Mouse (Mus musculus) lung, postnatal 0 days (tissue): ENCODE measurements at regions not wholly inside any gene's neighbourhood (a gene's known extent, or its start where the extent isn't known, plus 50 kb on each side); places are given as distances from the start of the nearest gene placed in this dataset.

ENCODE experiments used
- ATAC-seq: fragments of 200-750 bp; cut with Nextera tagmentation; 2 replicates; pipeline ENCODE4 v1.8.0; 2017; ENCODE audit warnings: moderate library complexity
- DNase-seq: peaks from one replicate; pipeline ENCODE4 v3.0.0-alpha.2; 2016; ENCODE audit warnings: low spot score
- H3K27ac ChIP-seq: fragments of 300-500 bp; sonication (generic); 2 replicates; pipeline ENCODE4 v1.5.1; 2014; ENCODE audit warnings: antibody characterized with exemption, mild to moderate bottlenecking, low read length, mixed read lengths
- H3K27me3 ChIP-seq: fragments of 300-500 bp; sonication (generic); replicated peaks from 2 replicates; pipeline ENCODE4 v1.6.1; 2014; ENCODE audit warnings: low read length, mixed read lengths; ENCODE audit not compliant: insufficient read depth
- H3K36me3 ChIP-seq: fragments of 300-500 bp; sonication (generic); 2 replicates; pipeline ENCODE4 v1.6.1; 2014; ENCODE audit warnings: low read length, mixed read lengths; ENCODE audit not compliant: insufficient read depth
- H3K4me1 ChIP-seq: fragments of 300-500 bp; sonication (generic); 2 replicates; pipeline ENCODE4 v1.6.1; 2014; ENCODE audit warnings: antibody characterized with exemption, low read depth, low read length, mixed read lengths; ENCODE audit not compliant: insufficient read depth
- H3K4me2 ChIP-seq: fragments of 300-500 bp; sonication (generic); replicated peaks from 2 replicates; pipeline ENCODE4 v1.6.1; 2014; ENCODE audit warnings: low read depth, mild to moderate bottlenecking, low read length, moderate library complexity, mixed read lengths
- H3K4me3 ChIP-seq: fragments of 300-500 bp; sonication (generic); 2 replicates; pipeline ENCODE4 v1.5.1; 2014; ENCODE audit warnings: low read depth, low read length
- H3K9ac ChIP-seq: fragments of 300-500 bp; sonication (generic); replicated peaks from 2 replicates; pipeline ENCODE4 v1.6.1; 2014; ENCODE audit warnings: low read depth, mild to moderate bottlenecking
- H3K9me3 ChIP-seq: fragments of 300-500 bp; sonication (generic); 2 replicates; pipeline ENCODE4 v1.6.1; 2016; ENCODE audit warnings: low read length, mixed read lengths
- CTCF ChIP-seq: IDR thresholded peaks from 2 replicates; pipeline ENCODE4 v1.5.1; 2016; ENCODE audit warnings: antibody characterized with exemption, mild to moderate bottlenecking
- EP300 ChIP-seq: IDR thresholded peaks from 2 replicates; pipeline ENCODE4 v1.6.1; 2016; ENCODE audit warnings: antibody characterized with exemption, mild to moderate bottlenecking, control low read depth
- WGBS: fragments of 180-500 bp; shearing (Covaris S2); extraction: QIAGEN DNeasy Blood & Tissue Kit; methylation state at CpG from one replicate; pipeline ENCODE4 v1.1.7; 2014; 5-methylcytosine and 5-hydroxymethylcytosine counted together

- Histone ChIP-seq H3K4me3 (no peak overlapping the region), H3K27me3 (no peaks in the 10 kb centered on the region), H3K36me3 (no peaks in the 10 kb centered on the region), H3K4me1 (no peaks in the 10 kb centered on the region), H3K9ac (no peak overlapping the region), H3K4me2 (no peak overlapping the region), H3K9me3 (no peaks in the 10 kb centered on the region), H3K27ac (no peak overlapping the region)
- 6% methylated on average over 15 of the region's 15 CpGs for WGBS
- ATAC-seq (no peak), DNase-seq (peak; percentile 43)
- peak; percentile 63 for TF ChIP-seq CTCF
- TF ChIP-seq EP300: no peak
These were observed 794.3 kb upstream of the Api5 start for GRCm38 (mm10) chr2:95232135-95232772.

DNA sequence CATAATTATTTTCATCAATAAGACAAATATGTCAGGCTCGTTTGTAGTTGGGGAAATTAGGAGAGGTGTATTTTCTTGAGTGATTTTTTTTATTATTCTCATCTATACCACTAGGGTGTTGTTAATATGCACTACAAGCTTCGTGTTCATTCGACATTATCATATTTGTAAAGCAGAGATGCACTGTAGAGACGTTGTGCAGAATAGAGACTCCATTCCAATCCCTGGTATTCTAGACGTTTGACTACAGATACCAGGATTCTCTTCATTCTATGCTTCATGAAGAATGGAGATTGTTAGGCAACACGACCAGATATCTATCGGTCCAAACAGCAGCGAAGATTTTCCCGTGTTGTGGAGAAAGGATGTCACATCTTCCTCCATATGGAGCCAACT is 793.8 kb upstream of the Api5 start:
- H3K9ac ChIP-seq: no peak overlapping the region
- H3K4me2 ChIP-seq: no peak overlapping the region
- H3K9me3 ChIP-seq: no peaks in the 10 kb centered on the region
- DNase-seq: no peak
- no peak overlapping the region for H3K4me3 ChIP-seq
- TF ChIP-seq EP300: no peak
- TF ChIP-seq CTCF: no peak
- WGBS: 24% methylated on average over 9 of the region's 9 CpGs
- H3K27me3 ChIP-seq: no peaks in the 10 kb centered on the region
- ATAC-seq: no peak
- H3K27ac ChIP-seq: no peak overlapping the region
- H3K4me1 ChIP-seq: no peaks in the 10 kb centered on the region
- no peaks in the 10 kb centered on the region for H3K36me3 ChIP-seq

DNA sequence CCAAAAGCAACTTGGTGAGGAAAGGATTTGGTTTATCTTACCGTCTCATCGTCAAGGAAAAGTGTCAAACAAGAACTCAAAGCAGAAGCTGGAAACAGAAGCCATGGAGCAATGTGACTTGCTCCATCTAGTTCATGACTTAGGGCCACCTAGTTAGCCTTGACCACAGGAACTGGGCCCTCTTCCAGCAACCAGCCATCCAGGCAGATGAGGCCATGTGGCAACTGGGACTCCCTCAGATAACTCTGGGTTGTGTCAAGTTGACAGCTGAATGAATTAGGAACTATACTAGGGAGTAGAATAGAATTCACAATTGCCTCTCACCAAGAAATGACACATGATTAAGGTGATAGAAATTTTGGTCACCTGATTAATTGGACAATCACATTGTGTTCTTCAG is 791.5 kb upstream of the Api5 start:
- no peak for TF ChIP-seq EP300
- TF ChIP-seq CTCF: no peak
- H3K27ac ChIP-seq: no peak overlapping the region
- H3K27me3 ChIP-seq: no peaks in the 10 kb centered on the region
- no peak overlapping the region for H3K4me3 ChIP-seq
- WGBS: 49% methylated on average over 2 of the region's 2 CpGs
- H3K9me3 ChIP-seq: no peaks in the 10 kb centered on the region
- H3K4me2 ChIP-seq: no peak overlapping the region
- H3K4me1 ChIP-seq: no peaks in the 10 kb centered on the region
- DNase-seq (no peak), ATAC-seq (no peak)
- no peak overlapping the region for H3K9ac ChIP-seq
- H3K36me3 ChIP-seq: no peaks in the 10 kb centered on the region

GRCm38 (mm10) chr2:95210216-95210941 is 772.4 kb upstream of the Api5 start:
- WGBS: 37% methylated on average over 4 of the region's 4 CpGs
- no peak for DNase-seq
- ATAC-seq: no peak

More at GRCm38 (mm10) chr2:95210216-95210941, 772.4 kb upstream of the Api5 start:
- Histone ChIP-seq H3K4me3 (no peak overlapping the region), H3K27ac (no peak overlapping the region), H3K36me3 (no peaks in the 10 kb centered on the region), H3K4me1 (no peaks in the 10 kb centered on the region), H3K9me3 (no peaks in the 10 kb centered on the region), H3K27me3 (no peaks in the 10 kb centered on the region), H3K4me2 (no peak overlapping the region), H3K9ac (no peak overlapping the region)
- TF ChIP-seq EP300: no peak
- no peak for TF ChIP-seq CTCF
